Mouse (Mus musculus): ENCODE results near the gene Trpm7.

The Trpm7 gene

GRCm38 (mm10) chr2:126816644-126817347, 59.2 kb downstream of the Trpm7 start:
- no peak for DNase-seq (ENCODE audit: low spot score)

GRCm38 (mm10) chr2:126815822-126816221, 60.2 kb downstream of the Trpm7 start:
- DNase-seq (ENCODE audit: low spot score), result no peak

- DNase-seq (ENCODE audit: low spot score), result no peak
Observed at GRCm38 (mm10) chr2:126801980-126802379, 74.0 kb downstream of the Trpm7 start.

GRCm38 (mm10) chr2:126798455-126798854, 77.6 kb downstream of the Trpm7 start:
- no peak for DNase-seq (ENCODE audit: low spot score)

GRCm38 (mm10) chr2:126795708-126796107, 80.3 kb downstream of the Trpm7 start:
- no peak for DNase-seq (ENCODE audit: low spot score)

GRCm38 (mm10) chr2:126792611-126793010, 83.4 kb downstream of the Trpm7 start:
- DNase-seq (ENCODE audit: low spot score), result no peak

- DNase-seq (ENCODE audit: low spot score), result peak; percentile 67
Observed at GRCm38 (mm10) chr2:126787721-126788342, 88.2 kb downstream of the Trpm7 start.

- DNase-seq (ENCODE audit: low spot score), result no peak
Observed at GRCm38 (mm10) chr2:126783370-126783769, 92.7 kb downstream of the Trpm7 start, which contains the start of gene Usp50. Usp50 (minus strand) TSS chr2:126783470.

GRCm38 (mm10) chr2:126782433-126782832, 93.6 kb downstream of the Trpm7 start:
- DNase-seq (ENCODE audit: low spot score), result peak; percentile 59

- no peak for DNase-seq (ENCODE audit: low spot score)
Observed at GRCm38 (mm10) chr2:126781478-126781877, 94.6 kb downstream of the Trpm7 start.

- DNase-seq (ENCODE audit: low spot score), result no peak
Observed at GRCm38 (mm10) chr2:126780286-126780685, 95.7 kb downstream of the Trpm7 start.

GRCm38 (mm10) chr2:126778806-126779205, 97.2 kb downstream of the Trpm7 start:
- DNase-seq (ENCODE audit: low spot score), result no peak

GRCm38 (mm10) chr2:126776416-126776815, 99.6 kb downstream of the Trpm7 start:
- DNase-seq (ENCODE audit: low spot score), result no peak

- no peak for DNase-seq (ENCODE audit: low spot score)
Observed at GRCm38 (mm10) chr2:126775951-126776350, 100.1 kb downstream of the Trpm7 start.

GRCm38 (mm10) chr2:126772217-126772616, 103.8 kb downstream of the Trpm7 start:
- DNase-seq (ENCODE audit: low spot score), result no peak

GRCm38 (mm10) chr2:126769431-126770181, 106.4 kb downstream of the Trpm7 start:
- no peak for DNase-seq (ENCODE audit: low spot score)

GRCm38 (mm10) chr2:126768194-126768593, 107.8 kb downstream of the Trpm7 start:
- DNase-seq (ENCODE audit: low spot score), result no peak

- no peak for DNase-seq (ENCODE audit: low spot score)
Observed at GRCm38 (mm10) chr2:126767599-126767998, 108.4 kb downstream of the Trpm7 start.

- DNase-seq (ENCODE audit: low spot score), result no peak
Observed at GRCm38 (mm10) chr2:126765867-126766582, 110.0 kb downstream of the Trpm7 start.

GRCm38 (mm10) chr2:126759351-126759750, 116.7 kb downstream of the Trpm7 start:
- no peak for DNase-seq (ENCODE audit: low spot score)

GRCm38 (mm10) chr2:126755664-126756063, 120.4 kb downstream of the Trpm7 start:
- no peak for DNase-seq (ENCODE audit: low spot score)

GRCm38 (mm10) chr2:126743389-126743788, 132.6 kb downstream of the Trpm7 start:
- DNase-seq (ENCODE audit: low spot score), result no peak

All from layer of hippocampus, adult 9-10 months (tissue).